Mouse (Mus musculus): ENCODE measurements at regions not wholly inside any gene's neighbourhood (a gene's known extent, or its start where the extent isn't known, plus 50 kb on each side); places are given as distances from the start of the nearest gene placed in this dataset.

GRCm38 (mm10) chr15:6207239-6207638, 92.3 kb upstream of the Dab2 start:
- DNase-seq (ENCODE audit: low spot score) = no peak

GRCm38 (mm10) chr15:6209301-6209700, 90.3 kb upstream of the Dab2 start:
- DNase-seq (ENCODE audit: low spot score) = peak; percentile 37

- no peak for DNase-seq (ENCODE audit: low spot score)
Observed at GRCm38 (mm10) chr15:6218087-6218486, 81.5 kb upstream of the Dab2 start.

- DNase-seq (ENCODE audit: low spot score) = no peak
Observed at GRCm38 (mm10) chr15:6225227-6225626, 74.4 kb upstream of the Dab2 start.

GRCm38 (mm10) chr15:6230618-6231017, 69.0 kb upstream of the Dab2 start:
- no peak for DNase-seq (ENCODE audit: low spot score)

GRCm38 (mm10) chr15:6231308-6232103, 68.1 kb upstream of the Dab2 start:
- no peak for DNase-seq (ENCODE audit: low spot score)

- DNase-seq (ENCODE audit: low spot score) = no peak
Observed at GRCm38 (mm10) chr15:6233621-6234020, 66.0 kb upstream of the Dab2 start.

- no peak for DNase-seq (ENCODE audit: low spot score)
Observed at GRCm38 (mm10) chr15:6236583-6236982, 63.0 kb upstream of the Dab2 start.

GRCm38 (mm10) chr15:6237726-6238125, 61.9 kb upstream of the Dab2 start:
- DNase-seq (ENCODE audit: low spot score) = no peak

GRCm38 (mm10) chr15:6238133-6238532, 61.5 kb upstream of the Dab2 start:
- peak; percentile 29 for DNase-seq (ENCODE audit: low spot score)

- DNase-seq (ENCODE audit: low spot score) = no peak
Observed at GRCm38 (mm10) chr15:6238755-6239154, 60.8 kb upstream of the Dab2 start.

- no peak for DNase-seq (ENCODE audit: low spot score)
Observed at GRCm38 (mm10) chr15:6242132-6242531, 57.5 kb upstream of the Dab2 start.

GRCm38 (mm10) chr15:6244401-6244800, 55.2 kb upstream of the Dab2 start:
- no peak for DNase-seq (ENCODE audit: low spot score)

GRCm38 (mm10) chr15:6245950-6246894, 53.4 kb upstream of the Dab2 start:
- DNase-seq (ENCODE audit: low spot score) = no peak

- DNase-seq (ENCODE audit: low spot score) = no peak
Observed at GRCm38 (mm10) chr15:6248470-6248869, 51.1 kb upstream of the Dab2 start.
